Mouse (Mus musculus) limb, embryonic 12.5 days (tissue): ENCODE measurements around the gene Trim9. TPM values are rescaled to one million over a fixed set of nuclear protein-coding genes. Genes with fewer than 3 reads are reported as not detected.

Source experiments
- ATAC-seq: fragments of 200-750 bp; cut with Nextera tagmentation; 2 replicates; pipeline ENCODE4 v1.8.0; 2017; ENCODE audit warnings: low read depth, moderate TSS enrichment; ENCODE audit not compliant: insufficient number of reproducible peaks, insufficient read depth, low FRiP score, low TSS enrichment
- H3K27ac ChIP-seq: fragments of 300-500 bp; sonication (generic); 2 replicates; pipeline ENCODE4 v1.5.1; 2016; ENCODE audit warnings: mild to moderate bottlenecking, moderate library complexity
- H3K27me3 ChIP-seq: fragments of 300-500 bp; sonication (generic); 2 replicates; pipeline ENCODE4 v1.6.1; 2016; ENCODE audit warnings: mild to moderate bottlenecking, moderate library complexity
- H3K36me3 ChIP-seq: fragments of 300-500 bp; sonication (generic); 2 replicates; pipeline ENCODE4 v1.6.1; 2016; ENCODE audit warnings: mild to moderate bottlenecking, moderate library complexity
- H3K4me1 ChIP-seq: fragments of 300-500 bp; sonication (generic); replicated peaks from 2 replicates; pipeline ENCODE4 v1.6.1; 2016
- H3K4me2 ChIP-seq: fragments of 300-500 bp; sonication (generic); 2 replicates; pipeline ENCODE4 v1.6.1; 2016; ENCODE audit warnings: mild to moderate bottlenecking, moderate library complexity
- H3K4me3 ChIP-seq: fragments of 300-500 bp; sonication (generic); replicated peaks from 2 replicates; pipeline ENCODE4 v1.5.1; 2016; ENCODE audit warnings: mild to moderate bottlenecking
- H3K9ac ChIP-seq: fragments of 300-500 bp; sonication (generic); replicated peaks from 2 replicates; pipeline ENCODE4 v1.6.1; 2016; ENCODE audit warnings: mild to moderate bottlenecking, moderate library complexity
- H3K9me3 ChIP-seq: fragments of 300-500 bp; sonication (generic); 2 replicates; pipeline ENCODE4 v1.6.1; 2016; ENCODE audit warnings: mild to moderate bottlenecking, moderate library complexity
- WGBS: fragments of 180-500 bp; shearing (Covaris S2); methylation state at CpG from one replicate; pipeline ENCODE4 v1.1.7; 2016; 5-methylcytosine and 5-hydroxymethylcytosine counted together
- polyA plus RNA-seq: library from polyadenylated mRNA; unstranded; fragments of >200 nt; fragmentation: Nextera tagmentation; extraction: Ambion mirVana; gene quantifications from 2 replicates; pipeline ENCODE4 v1.2.1, GENCODE M21; 2016

Trim9 gene
- polyA plus RNA-seq, 1 experiment from 2014 or later: 0.90 TPM

GRCm38 (mm10) chr12:70231294-70231693, 116.1 kb downstream of the Trim9 start, which contains the start of gene Pygl:
Pygl (minus strand) TSS chr12:70231488.
- 93% methylated on average over 2 of the region's 2 CpGs for WGBS
- Histone ChIP-seq H3K4me2 (no peak within 1 kb of the TSS), H3K9me3 (no peaks in the 10 kb centered on the region), H3K27me3 (peaks cover 5% of the 10 kb centered on the region), H3K4me1 (peaks cover 12% of the 10 kb centered on the region; the same call in 1 of the 2 replicates), H3K4me3 (no peak within 1 kb of the TSS), H3K9ac (no peak within 1 kb of the TSS), H3K36me3 (no peaks in the 10 kb centered on the region), H3K27ac (no peak within 1 kb of the TSS)
- ATAC-seq: no peak

DNA sequence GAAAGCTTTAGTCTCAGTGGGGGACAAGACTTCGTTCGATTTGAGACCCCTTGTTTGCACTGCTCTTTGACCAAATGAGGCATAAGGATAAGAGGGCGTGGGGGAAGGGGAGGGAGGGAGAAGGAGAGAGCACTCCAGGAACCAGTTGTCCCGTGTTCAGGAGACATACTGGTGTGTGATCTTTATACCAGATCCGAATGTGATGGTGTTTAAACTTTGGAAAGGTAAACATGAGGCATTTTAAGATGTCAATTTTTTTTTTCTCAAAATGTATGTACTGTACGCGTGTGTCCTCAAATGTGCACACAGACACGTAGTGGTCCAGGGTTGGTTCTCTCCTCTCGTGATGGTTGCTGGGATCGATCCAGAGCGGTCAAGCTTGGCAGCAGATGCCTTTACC, 119.3 kb downstream of the Trim9 start:
- no peak for ATAC-seq
- H3K36me3 ChIP-seq: no peaks in the 10 kb centered on the region
- 62% methylated on average over 11 of the region's 11 CpGs for WGBS
- H3K4me3 ChIP-seq: peak overlapping the region; percentile 46; the same call in 1 of the 2 replicates
- peaks cover 5% of the 10 kb centered on the region for H3K27me3 ChIP-seq
- H3K4me2 ChIP-seq: peak overlapping the region; percentile 90
- no peak overlapping the region for H3K9ac ChIP-seq
- H3K4me1 ChIP-seq: peaks cover 12% of the 10 kb centered on the region; the same call in 1 of the 2 replicates
- no peak overlapping the region for H3K27ac ChIP-seq
- no peaks in the 10 kb centered on the region for H3K9me3 ChIP-seq

DNA sequence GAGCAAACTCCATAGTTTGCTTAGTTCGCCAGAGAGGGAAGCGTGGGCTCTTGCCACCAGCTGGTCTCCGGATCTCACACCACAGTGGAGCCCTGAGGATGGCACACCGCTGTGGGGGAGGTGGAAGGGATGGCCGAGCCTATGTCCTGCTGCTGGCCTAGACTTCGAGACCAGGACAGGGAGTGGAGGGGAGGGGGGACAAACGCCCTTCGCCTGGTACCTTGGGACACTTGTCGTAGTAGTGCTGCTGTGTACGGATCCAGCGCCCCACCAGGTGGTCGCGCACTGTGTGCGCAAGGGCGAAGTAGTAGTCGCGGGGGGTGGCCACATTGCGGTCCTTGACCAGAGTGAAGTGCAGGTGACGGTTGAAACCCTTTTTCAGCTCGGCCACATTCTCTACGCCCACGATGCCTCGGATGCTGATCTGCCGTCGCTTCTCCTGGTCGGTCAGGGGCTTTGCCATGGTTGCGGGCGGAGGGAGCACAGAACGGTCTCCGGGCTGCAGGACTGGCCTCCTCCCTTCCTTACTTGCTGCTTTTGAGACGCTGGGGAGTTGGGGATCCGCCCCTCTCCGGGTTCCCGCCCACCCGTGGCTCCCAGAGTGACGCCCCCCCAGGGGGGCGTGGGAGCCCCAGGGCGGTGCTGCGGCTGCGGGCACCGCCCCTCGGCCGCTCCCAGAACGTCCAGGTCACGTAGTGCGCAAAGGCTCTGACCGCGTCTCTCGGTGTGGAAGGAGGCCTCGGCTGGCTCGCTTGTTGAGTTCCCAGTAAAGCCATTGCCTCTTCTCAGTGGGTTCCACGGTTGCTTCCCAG, 120.1 kb downstream of the Trim9 start:
- Histone ChIP-seq H3K9ac (peak overlapping the region; percentile 66), H3K9me3 (no peaks in the 10 kb centered on the region), H3K4me2 (peak overlapping the region; percentile 90), H3K4me1 (peaks cover 12% of the 10 kb centered on the region; the same call in 1 of the 2 replicates), H3K27ac (no peak overlapping the region), H3K36me3 (no peaks in the 10 kb centered on the region), H3K27me3 (peaks cover 5% of the 10 kb centered on the region), H3K4me3 (peak overlapping the region; percentile 46)
- WGBS: under 1% methylated on average over 48 of the region's 52 CpGs
- ATAC-seq: peak; percentile 86

- H3K27me3 ChIP-seq: peaks cover 5% of the 10 kb centered on the region
- peak overlapping the region; percentile 90 for H3K4me2 ChIP-seq
- H3K4me3 ChIP-seq: peak overlapping the region; percentile 46
- H3K4me1 ChIP-seq: peaks cover 12% of the 10 kb centered on the region; the same call in 1 of the 2 replicates
- H3K27ac ChIP-seq: no peak overlapping the region
- 29% methylated on average over 5 of the region's 5 CpGs for WGBS
- H3K9ac ChIP-seq: peak overlapping the region; percentile 66
- no peak for ATAC-seq
- H3K36me3 ChIP-seq: no peaks in the 10 kb centered on the region
- H3K9me3 ChIP-seq: no peaks in the 10 kb centered on the region
These were observed 120.8 kb downstream of the Trim9 start for GRCm38 (mm10) chr12:70226655-70227054.

- no peaks in the 10 kb centered on the region for H3K9me3 ChIP-seq
- H3K27me3 ChIP-seq: peaks cover 5% of the 10 kb centered on the region
- H3K36me3 ChIP-seq: no peaks in the 10 kb centered on the region
- no peak overlapping the region for H3K4me2 ChIP-seq
- WGBS: 72% methylated on average over 4 of the region's 4 CpGs
- H3K4me3 ChIP-seq: no peak overlapping the region
- H3K27ac ChIP-seq: no peak overlapping the region
- H3K9ac ChIP-seq: no peak overlapping the region
- no peak for ATAC-seq
- peaks cover 12% of the 10 kb centered on the region; the same call in 1 of the 2 replicates for H3K4me1 ChIP-seq
These were observed 124.1 kb downstream of the Trim9 start for GRCm38 (mm10) chr12:70223331-70223730.

- Histone ChIP-seq H3K27me3 (peaks cover 1% of the 10 kb centered on the region), H3K27ac (no peak overlapping the region), H3K9me3 (no peaks in the 10 kb centered on the region), H3K9ac (no peak overlapping the region), H3K4me1 (0 out of 2 replicates have a peak, but pooled peaks cover under 1% of the 10 kb centered on the region), H3K4me2 (no peak overlapping the region), H3K36me3 (no peaks in the 10 kb centered on the region), H3K4me3 (no peak overlapping the region)
- WGBS: 87% methylated on average over 5 of the region's 5 CpGs
- ATAC-seq: no peak
These were observed 126.0 kb downstream of the Trim9 start for GRCm38 (mm10) chr12:70221425-70221824.

DNA sequence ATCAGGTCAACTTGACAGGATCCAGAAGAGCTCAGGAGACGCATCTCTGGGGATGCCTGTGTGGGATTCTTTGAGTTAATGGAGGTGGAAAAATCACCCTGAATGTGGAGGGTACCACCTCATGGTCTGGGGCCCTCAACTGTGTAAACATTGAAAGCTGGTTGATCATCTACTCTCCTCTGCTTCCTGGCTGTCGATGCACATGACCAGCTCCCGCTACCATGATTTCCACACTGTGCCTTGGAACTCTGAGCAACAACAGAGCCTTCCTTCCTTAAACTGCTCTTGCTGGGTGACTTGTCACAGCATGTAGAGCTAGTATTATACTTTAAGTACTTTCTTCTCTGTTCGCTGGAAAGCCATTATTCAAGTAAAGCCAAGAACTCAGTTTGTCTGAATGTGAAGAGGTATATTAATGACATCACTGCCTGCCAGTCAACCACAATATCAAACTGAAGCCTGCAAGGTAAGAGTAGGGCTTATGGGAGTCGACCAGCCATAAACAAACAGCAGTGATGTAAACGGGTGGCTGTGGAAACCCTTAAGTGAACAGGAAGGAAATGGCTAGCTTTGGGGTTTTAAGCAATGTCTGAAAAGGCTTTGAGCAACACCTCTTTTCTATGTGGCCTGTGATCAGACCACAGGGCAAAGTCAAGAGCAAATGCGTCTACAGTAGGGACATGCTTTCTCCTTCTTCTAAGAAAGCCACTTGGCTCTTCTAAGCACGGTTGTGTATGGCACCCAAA, 128.4 kb downstream of the Trim9 start:
- H3K9me3 ChIP-seq: no peaks in the 10 kb centered on the region
- 79% methylated on average over 8 of the region's 8 CpGs for WGBS
- H3K4me1 ChIP-seq: no peaks in the 10 kb centered on the region; the same call in 1 of the 2 replicates
- H3K4me3 ChIP-seq: no peak overlapping the region
- no peak overlapping the region for H3K9ac ChIP-seq
- H3K27ac ChIP-seq: no peak overlapping the region
- no peaks in the 10 kb centered on the region for H3K27me3 ChIP-seq
- H3K36me3 ChIP-seq: no peaks in the 10 kb centered on the region
- no peak overlapping the region for H3K4me2 ChIP-seq
- ATAC-seq: no peak

DNA sequence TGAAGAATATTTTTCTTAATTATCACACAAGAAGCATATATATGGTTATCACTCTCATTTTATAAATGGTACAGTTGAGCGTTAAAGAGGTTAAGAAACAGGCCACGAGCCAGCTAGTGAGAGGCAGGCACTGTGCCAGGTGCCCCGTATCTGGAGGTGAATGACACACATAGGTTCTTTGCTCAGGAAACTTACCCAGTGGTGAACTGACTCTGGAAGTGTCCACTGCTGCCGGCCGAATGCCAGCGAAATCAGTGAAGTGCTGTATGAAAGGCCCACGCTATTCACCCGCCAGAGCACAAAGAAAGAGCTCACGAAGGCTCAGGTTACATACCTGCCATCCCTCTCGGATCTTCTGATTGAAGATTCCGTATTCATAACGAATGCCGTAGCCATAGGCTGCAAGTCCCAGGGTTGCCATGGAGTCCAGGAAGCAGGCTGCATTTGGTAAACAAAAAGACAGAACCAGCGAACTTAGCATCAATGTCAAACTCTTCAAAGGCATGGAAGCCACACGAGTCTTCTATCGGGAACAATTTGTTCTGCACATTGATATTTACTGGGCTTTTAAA, 131.1 kb downstream of the Trim9 start:
- no peaks in the 10 kb centered on the region for H3K9me3 ChIP-seq
- H3K4me2 ChIP-seq: no peak overlapping the region
- no peaks in the 10 kb centered on the region for H3K36me3 ChIP-seq
- no peak overlapping the region for H3K4me3 ChIP-seq
- H3K4me1 ChIP-seq: no peaks in the 10 kb centered on the region; the same call in 1 of the 2 replicates
- no peaks in the 10 kb centered on the region for H3K27me3 ChIP-seq
- H3K9ac ChIP-seq: no peak overlapping the region
- 73% methylated on average over 16 of the region's 16 CpGs for WGBS
- no peak overlapping the region for H3K27ac ChIP-seq
- ATAC-seq: no peak

DNA sequence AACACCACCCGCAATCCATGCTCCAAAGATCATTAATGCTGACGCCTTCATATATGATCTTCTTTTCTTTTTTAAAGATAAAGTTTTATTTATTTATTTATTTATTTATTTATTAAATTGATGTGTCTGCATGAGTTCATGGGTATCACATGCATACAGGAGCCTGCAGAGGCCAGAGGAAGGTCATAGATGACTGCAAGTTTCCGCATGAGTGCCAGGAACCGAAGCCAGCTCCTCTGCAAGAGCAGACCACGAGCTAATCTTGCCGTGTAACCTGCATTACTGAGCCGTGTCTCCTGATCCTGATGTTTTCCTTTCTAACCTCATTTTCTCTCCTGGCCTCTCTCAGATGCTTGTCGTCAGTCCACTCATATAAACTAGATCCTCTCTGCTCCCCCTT, 133.1 kb downstream of the Trim9 start:
- Histone ChIP-seq H3K9me3 (no peaks in the 10 kb centered on the region), H3K27me3 (no peaks in the 10 kb centered on the region), H3K27ac (no peak overlapping the region), H3K9ac (no peak overlapping the region), H3K4me3 (no peak overlapping the region), H3K36me3 (no peaks in the 10 kb centered on the region), H3K4me2 (no peak overlapping the region), H3K4me1 (no peaks in the 10 kb centered on the region; the same call in 1 of the 2 replicates)
- WGBS: 88% methylated on average over 8 of the region's 8 CpGs
- ATAC-seq: no peak

DNA sequence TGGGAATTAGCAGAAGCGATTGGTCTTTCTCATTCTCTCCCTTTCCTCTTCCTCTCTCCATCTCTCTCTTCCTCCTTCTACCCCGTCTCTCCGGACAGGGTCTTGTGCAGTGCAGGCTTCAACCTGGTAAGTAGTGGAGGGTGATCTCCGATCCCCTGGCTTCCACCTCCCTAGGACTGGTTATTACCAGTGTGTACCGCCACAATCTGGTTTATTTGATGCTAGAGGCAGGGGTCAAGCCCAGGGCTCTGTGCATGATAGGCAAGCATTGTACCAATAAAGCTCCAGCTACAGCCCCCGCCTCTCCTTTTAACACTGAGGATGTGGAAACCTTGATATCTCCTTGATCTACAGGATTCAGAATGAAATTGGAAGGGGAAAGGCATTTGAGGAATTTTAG, 133.8 kb downstream of the Trim9 start:
- WGBS: 82% methylated on average over 6 of the region's 6 CpGs
- Histone ChIP-seq H3K4me2 (no peak overlapping the region), H3K36me3 (no peaks in the 10 kb centered on the region), H3K9me3 (no peaks in the 10 kb centered on the region), H3K4me3 (no peak overlapping the region), H3K27me3 (no peaks in the 10 kb centered on the region), H3K4me1 (no peaks in the 10 kb centered on the region; the same call in 1 of the 2 replicates), H3K27ac (no peak overlapping the region), H3K9ac (no peak overlapping the region)
- ATAC-seq: no peak

- Histone ChIP-seq H3K27ac (no peak overlapping the region), H3K36me3 (no peaks in the 10 kb centered on the region), H3K27me3 (no peaks in the 10 kb centered on the region), H3K4me2 (no peak overlapping the region), H3K9me3 (no peaks in the 10 kb centered on the region), H3K9ac (no peak overlapping the region), H3K4me1 (no peaks in the 10 kb centered on the region; the same call in 1 of the 2 replicates), H3K4me3 (no peak overlapping the region)
- WGBS: 83% methylated on average over 4 of the region's 4 CpGs
- no peak for ATAC-seq
These were observed 134.9 kb downstream of the Trim9 start for GRCm38 (mm10) chr12:70212501-70212900.
